Mouse (Mus musculus): ENCODE data around the gene Cenpx. TPM values are rescaled to one million over a fixed set of nuclear protein-coding genes. Genes with fewer than 3 reads are reported as not detected.

The Cenpx gene
- polyA plus RNA-seq, 1 experiment from 2014 or later: 106 TPM

GRCm38 (mm10) chr11:120719841-120720376, 6.4 kb upstream of the Cenpx start:
- H3K9ac ChIP-seq (ENCODE audit: low read depth, low read length): no peak overlapping the region
- no peak overlapping the region for H3K4me3 ChIP-seq (ENCODE audit: low read length)
- H3K9me3 ChIP-seq (ENCODE audit: control insufficient read depth, low read length): no peaks in the 10 kb centered on the region
- H3K4me1 ChIP-seq (ENCODE audit: control insufficient read depth, insufficient read depth, low read depth, low read length): peaks cover 15% of the 10 kb centered on the region
- H3K27me3 ChIP-seq (replicated peaks; ENCODE audit: control insufficient read depth, insufficient read depth, low read length): no peaks in the 10 kb centered on the region
- H3K36me3 ChIP-seq (ENCODE audit: control insufficient read depth, insufficient read depth, low read length): peaks cover 14% of the 10 kb centered on the region
- no peak overlapping the region for H3K27ac ChIP-seq (ENCODE audit: low read depth, low read length)
- ATAC-seq: no peak
- peak overlapping the region; percentile 11; the same call in 1 of the 2 replicates for H3K4me2 ChIP-seq (ENCODE audit: low read length)
- 76% methylated on average over 13 of the region's 13 CpGs for WGBS

GRCm38 (mm10) chr11:120719242-120719641, 5.7 kb upstream of the Cenpx start:
- no peak overlapping the region for H3K27ac ChIP-seq (ENCODE audit: low read depth, low read length)
- peaks cover 21% of the 10 kb centered on the region for H3K4me1 ChIP-seq (ENCODE audit: control insufficient read depth, insufficient read depth, low read depth, low read length)
- H3K36me3 ChIP-seq (ENCODE audit: control insufficient read depth, insufficient read depth, low read length): peaks cover 14% of the 10 kb centered on the region
- no peak overlapping the region for H3K9ac ChIP-seq (ENCODE audit: low read depth, low read length)
- no peaks in the 10 kb centered on the region for H3K9me3 ChIP-seq (ENCODE audit: control insufficient read depth, low read length)
- H3K27me3 ChIP-seq (replicated peaks; ENCODE audit: control insufficient read depth, insufficient read depth, low read length): no peaks in the 10 kb centered on the region
- ATAC-seq: no peak
- WGBS: 88% methylated on average over 9 of the region's 9 CpGs
- H3K4me2 ChIP-seq (ENCODE audit: low read length): no peak overlapping the region
- H3K4me3 ChIP-seq (ENCODE audit: low read length): no peak overlapping the region

- Histone ChIP-seq H3K4me2 (ENCODE audit: low read length) (no peak overlapping the region), H3K27me3 (replicated peaks; ENCODE audit: control insufficient read depth, insufficient read depth, low read length) (no peaks in the 10 kb centered on the region), H3K9me3 (ENCODE audit: control insufficient read depth, low read length) (no peaks in the 10 kb centered on the region), H3K9ac (ENCODE audit: low read depth, low read length) (no peak overlapping the region), H3K4me1 (ENCODE audit: control insufficient read depth, insufficient read depth, low read depth, low read length) (peaks cover 19% of the 10 kb centered on the region), H3K4me3 (ENCODE audit: low read length) (no peak overlapping the region), H3K36me3 (ENCODE audit: control insufficient read depth, insufficient read depth, low read length) (peaks cover 13% of the 10 kb centered on the region), H3K27ac (ENCODE audit: low read depth, low read length) (no peak overlapping the region)
- no peak for ATAC-seq
- 89% methylated on average over 9 of the region's 9 CpGs for WGBS
These were observed 1.6 kb upstream of the Cenpx start for GRCm38 (mm10) chr11:120715131-120715530.

- Histone ChIP-seq H3K4me2 (ENCODE audit: low read length) (peak overlapping the region; percentile 99), H3K4me3 (ENCODE audit: low read length) (peak overlapping the region; percentile 68), H3K27ac (ENCODE audit: low read depth, low read length) (no peak overlapping the region), H3K4me1 (ENCODE audit: control insufficient read depth, insufficient read depth, low read depth, low read length) (peaks cover 19% of the 10 kb centered on the region), H3K9me3 (ENCODE audit: control insufficient read depth, low read length) (no peaks in the 10 kb centered on the region), H3K36me3 (ENCODE audit: control insufficient read depth, insufficient read depth, low read length) (peaks cover 13% of the 10 kb centered on the region), H3K27me3 (replicated peaks; ENCODE audit: control insufficient read depth, insufficient read depth, low read length) (no peaks in the 10 kb centered on the region), H3K9ac (ENCODE audit: low read depth, low read length) (peak overlapping the region; percentile 78)
- WGBS: 61% methylated on average over 10 of the region's 10 CpGs
- ATAC-seq: no peak
These were observed 1.0 kb upstream of the Cenpx start for GRCm38 (mm10) chr11:120714546-120714945.

GRCm38 (mm10) chr11:120712771-120713568, 568 bp downstream of the Cenpx start:
- H3K9me3 ChIP-seq (ENCODE audit: control insufficient read depth, low read length): no peaks in the 10 kb centered on the region
- under 1% methylated on average over 34 of the region's 38 CpGs for WGBS
- H3K9ac ChIP-seq (ENCODE audit: low read depth, low read length): peak overlapping the region; percentile 77
- H3K27ac ChIP-seq (ENCODE audit: low read depth, low read length): peak overlapping the region; percentile 83
- ATAC-seq: peak; percentile 59
- H3K27me3 ChIP-seq (replicated peaks; ENCODE audit: control insufficient read depth, insufficient read depth, low read length): no peaks in the 10 kb centered on the region
- H3K4me1 ChIP-seq (ENCODE audit: control insufficient read depth, insufficient read depth, low read depth, low read length): peaks cover 19% of the 10 kb centered on the region
- peaks cover 13% of the 10 kb centered on the region for H3K36me3 ChIP-seq (ENCODE audit: control insufficient read depth, insufficient read depth, low read length)
- H3K4me3 ChIP-seq (ENCODE audit: low read length): peak overlapping the region; percentile 68
- peak overlapping the region; percentile 99 for H3K4me2 ChIP-seq (ENCODE audit: low read length)

GRCm38 (mm10) chr11:120711980-120712604, 1.4 kb downstream of the Cenpx start:
- H3K36me3 ChIP-seq (ENCODE audit: control insufficient read depth, insufficient read depth, low read length): peaks cover 5% of the 10 kb centered on the region
- peaks cover 19% of the 10 kb centered on the region for H3K4me1 ChIP-seq (ENCODE audit: control insufficient read depth, insufficient read depth, low read depth, low read length)
- H3K9me3 ChIP-seq (ENCODE audit: control insufficient read depth, low read length): no peaks in the 10 kb centered on the region
- peak overlapping the region; percentile 77; the same call in 1 of the 2 replicates for H3K9ac ChIP-seq (ENCODE audit: low read depth, low read length)
- no peak for ATAC-seq
- H3K4me2 ChIP-seq (ENCODE audit: low read length): peak overlapping the region; percentile 99
- H3K27me3 ChIP-seq (replicated peaks; ENCODE audit: control insufficient read depth, insufficient read depth, low read length): no peaks in the 10 kb centered on the region
- no peak overlapping the region for H3K27ac ChIP-seq (ENCODE audit: low read depth, low read length)
- no peak overlapping the region for H3K4me3 ChIP-seq (ENCODE audit: low read length)
- 63% methylated on average over 8 of the region's 8 CpGs for WGBS

GRCm38 (mm10) chr11:120710672-120711071, 2.9 kb downstream of the Cenpx start:
- ATAC-seq: no peak
- no peak overlapping the region for H3K4me3 ChIP-seq (ENCODE audit: low read length)
- H3K27me3 ChIP-seq (replicated peaks; ENCODE audit: control insufficient read depth, insufficient read depth, low read length): no peaks in the 10 kb centered on the region
- no peak overlapping the region for H3K4me2 ChIP-seq (ENCODE audit: low read length)
- no peaks in the 10 kb centered on the region for H3K9me3 ChIP-seq (ENCODE audit: control insufficient read depth, low read length)
- H3K4me1 ChIP-seq (ENCODE audit: control insufficient read depth, insufficient read depth, low read depth, low read length): peaks cover 19% of the 10 kb centered on the region
- H3K27ac ChIP-seq (ENCODE audit: low read depth, low read length): no peak overlapping the region
- no peak overlapping the region for H3K9ac ChIP-seq (ENCODE audit: low read depth, low read length)
- peaks cover 3% of the 10 kb centered on the region; the same call in 1 of the 2 replicates for H3K36me3 ChIP-seq (ENCODE audit: control insufficient read depth, insufficient read depth, low read length)
- 71% methylated on average over 5 of the region's 5 CpGs for WGBS

GRCm38 (mm10) chr11:120709551-120709950, 4.0 kb downstream of the Cenpx start:
- no peak overlapping the region for H3K9ac ChIP-seq (ENCODE audit: low read depth, low read length)
- peaks cover 19% of the 10 kb centered on the region for H3K4me1 ChIP-seq (ENCODE audit: control insufficient read depth, insufficient read depth, low read depth, low read length)
- ATAC-seq: no peak
- H3K9me3 ChIP-seq (ENCODE audit: control insufficient read depth, low read length): no peaks in the 10 kb centered on the region
- H3K4me2 ChIP-seq (ENCODE audit: low read length): no peak overlapping the region
- WGBS: 86% methylated on average over 2 of the region's 2 CpGs
- no peaks in the 10 kb centered on the region for H3K27me3 ChIP-seq (replicated peaks; ENCODE audit: control insufficient read depth, insufficient read depth, low read length)
- no peak overlapping the region for H3K27ac ChIP-seq (ENCODE audit: low read depth, low read length)
- peaks cover 3% of the 10 kb centered on the region; the same call in 1 of the 2 replicates for H3K36me3 ChIP-seq (ENCODE audit: control insufficient read depth, insufficient read depth, low read length)
- no peak overlapping the region for H3K4me3 ChIP-seq (ENCODE audit: low read length)

- Histone ChIP-seq H3K36me3 (ENCODE audit: control insufficient read depth, insufficient read depth, low read length) (peaks cover 5% of the 10 kb centered on the region), H3K9ac (ENCODE audit: low read depth, low read length) (no peak overlapping the region; the same call in 1 of the 2 replicates), H3K4me2 (ENCODE audit: low read length) (no peak overlapping the region), H3K4me1 (ENCODE audit: control insufficient read depth, insufficient read depth, low read depth, low read length) (peaks cover 20% of the 10 kb centered on the region), H3K27ac (ENCODE audit: low read depth, low read length) (no peak overlapping the region), H3K9me3 (ENCODE audit: control insufficient read depth, low read length) (no peaks in the 10 kb centered on the region), H3K4me3 (ENCODE audit: low read length) (no peak overlapping the region), H3K27me3 (replicated peaks; ENCODE audit: control insufficient read depth, insufficient read depth, low read length) (no peaks in the 10 kb centered on the region)
- 31% methylated on average over 5 of the region's 5 CpGs for WGBS
- no peak for ATAC-seq
These were observed 5.6 kb downstream of the Cenpx start for GRCm38 (mm10) chr11:120707969-120708368.
